Mouse (Mus musculus) hindbrain, embryonic 16.5 days (tissue): ENCODE measurements at regions not wholly inside any gene's neighbourhood (a gene's known extent, or its start where the extent isn't known, plus 50 kb on each side); places are given as distances from the start of the nearest gene placed in this dataset.
"Not testable (repeated sequence)": the region's sequence is repeated elsewhere in the genome, so short reads cannot be mapped to it uniquely, and the experiment has no call there.

Experiments used
- ATAC-seq: fragments of 200-750 bp; cut with Nextera tagmentation; 2 replicates; pipeline ENCODE4 v1.8.0; 2017; ENCODE audit warnings: moderate TSS enrichment, moderate library complexity
- H3K27ac ChIP-seq: fragments of 300-500 bp; sonication (generic); 2 replicates; pipeline ENCODE4 v1.5.1; 2014; ENCODE audit warnings: low read depth, mild to moderate bottlenecking, control low read depth, low read length, moderate library complexity
- H3K27me3 ChIP-seq: fragments of 300-500 bp; sonication (generic); replicated peaks from 2 replicates; pipeline ENCODE4 v1.6.1; 2014; ENCODE audit warnings: low read length; ENCODE audit not compliant: control insufficient read depth, insufficient read depth
- H3K36me3 ChIP-seq: fragments of 300-500 bp; sonication (generic); 2 replicates; pipeline ENCODE4 v1.6.1; 2014; ENCODE audit warnings: mild to moderate bottlenecking, low read length, moderate library complexity, mixed read lengths; ENCODE audit not compliant: control insufficient read depth, insufficient read depth
- H3K4me1 ChIP-seq: fragments of 300-500 bp; sonication (generic); 2 replicates; pipeline ENCODE4 v1.6.1; 2014; ENCODE audit warnings: low read depth, low read length; ENCODE audit not compliant: control insufficient read depth, insufficient read depth
- H3K4me2 ChIP-seq: fragments of 300-500 bp; sonication (generic); 2 replicates; pipeline ENCODE4 v1.6.1; 2014; ENCODE audit warnings: mild to moderate bottlenecking, low read length, control low read depth, moderate library complexity
- H3K4me3 ChIP-seq: fragments of 300-500 bp; sonication (generic); 2 replicates; pipeline ENCODE4 v1.5.1; 2014; ENCODE audit warnings: mild to moderate bottlenecking, low read length, control low read depth, moderate library complexity
- H3K9ac ChIP-seq: fragments of 300-500 bp; sonication (generic); 2 replicates; pipeline ENCODE4 v1.6.1; 2014; ENCODE audit warnings: low read depth, mild to moderate bottlenecking, control low read depth, low read length, moderate library complexity
- H3K9me3 ChIP-seq: fragments of 300-500 bp; sonication (generic); 2 replicates; pipeline ENCODE4 v1.6.1; 2014; ENCODE audit warnings: mild to moderate bottlenecking, low read length, moderate library complexity; ENCODE audit not compliant: control insufficient read depth
- WGBS: fragments of 180-500 bp; shearing (Covaris S2); extraction: QIAGEN DNeasy Blood & Tissue Kit; methylation state at CpG from one replicate; pipeline ENCODE4 v1.1.7; 2014; 5-methylcytosine and 5-hydroxymethylcytosine counted together

GRCm38 (mm10) chr10:11780302-11780701 lies 437.1 kb downstream of the Epm2a start:
- H3K4me3 ChIP-seq: no peak overlapping the region
- no peaks in the 10 kb centered on the region for H3K27me3 ChIP-seq
- 73% methylated on average over 2 of the region's 2 CpGs for WGBS
- no peak overlapping the region for H3K27ac ChIP-seq
- no peaks in the 10 kb centered on the region for H3K9me3 ChIP-seq
- ATAC-seq: no peak
- no peak overlapping the region for H3K4me2 ChIP-seq
- H3K9ac ChIP-seq: no peak overlapping the region
- H3K4me1 ChIP-seq: no peaks in the 10 kb centered on the region
- no peaks in the 10 kb centered on the region for H3K36me3 ChIP-seq

- no peak overlapping the region for H3K4me2 ChIP-seq
- no peak for ATAC-seq
- no peak overlapping the region for H3K4me3 ChIP-seq
- H3K9me3 ChIP-seq: no peaks in the 10 kb centered on the region
- no peak overlapping the region for H3K27ac ChIP-seq
- no peak overlapping the region for H3K9ac ChIP-seq
- no peaks in the 10 kb centered on the region for H3K27me3 ChIP-seq
- H3K4me1 ChIP-seq: no peaks in the 10 kb centered on the region
- no peaks in the 10 kb centered on the region for H3K36me3 ChIP-seq
These were observed 444.0 kb downstream of the Epm2a start for GRCm38 (mm10) chr10:11787240-11787639.

GRCm38 (mm10) chr10:11799510-11799909 lies 456.3 kb downstream of the Epm2a start:
- Histone ChIP-seq H3K36me3 (no peaks in the 10 kb centered on the region), H3K9ac (no peak overlapping the region), H3K27me3 (no peaks in the 10 kb centered on the region), H3K4me2 (no peak overlapping the region), H3K9me3 (no peaks in the 10 kb centered on the region), H3K27ac (no peak overlapping the region), H3K4me3 (no peak overlapping the region), H3K4me1 (no peaks in the 10 kb centered on the region)
- WGBS: 95% methylated on average over 3 of the region's 3 CpGs
- no peak for ATAC-seq

GRCm38 (mm10) chr10:11801372-11802230 lies 458.4 kb downstream of the Epm2a start:
- H3K4me3 ChIP-seq, H3K27me3 ChIP-seq, H3K9me3 ChIP-seq, H3K4me2 ChIP-seq, H3K27ac ChIP-seq, H3K9ac ChIP-seq, H3K36me3 ChIP-seq, H3K4me1 ChIP-seq, ATAC-seq: not testable (repeated sequence)
- 74% methylated on average over 13 of the region's 13 CpGs for WGBS

GRCm38 (mm10) chr10:11809255-11809654 lies 466.1 kb downstream of the Epm2a start:
- Histone ChIP-seq H3K27me3 (no peaks in the 10 kb centered on the region), H3K4me3 (no peak overlapping the region)
- no peak for ATAC-seq

GRCm38 (mm10) chr10:11822418-11822959 lies 479.3 kb downstream of the Epm2a start:
- 77% methylated on average over 3 of the region's 3 CpGs for WGBS
- no peaks in the 10 kb centered on the region for H3K36me3 ChIP-seq
- H3K4me3 ChIP-seq: no peak overlapping the region
- no peaks in the 10 kb centered on the region for H3K4me1 ChIP-seq
- no peak overlapping the region for H3K4me2 ChIP-seq
- peak; percentile 58; the same call in 1 of the 2 replicates for ATAC-seq
- no peaks in the 10 kb centered on the region for H3K9me3 ChIP-seq
- no peak overlapping the region for H3K9ac ChIP-seq
- H3K27ac ChIP-seq: no peak overlapping the region
- no peaks in the 10 kb centered on the region for H3K27me3 ChIP-seq

More at GRCm38 (mm10) chr10:11809255-11809654, 466.1 kb downstream of the Epm2a start:
- WGBS: 69% methylated on average over 3 of the region's 3 CpGs
- H3K27ac ChIP-seq: no peak overlapping the region
- H3K9ac ChIP-seq: no peak overlapping the region
- no peaks in the 10 kb centered on the region for H3K9me3 ChIP-seq
- H3K4me1 ChIP-seq: no peaks in the 10 kb centered on the region
- H3K36me3 ChIP-seq: no peaks in the 10 kb centered on the region
- H3K4me2 ChIP-seq: no peak overlapping the region

- H3K27me3 ChIP-seq: no peaks in the 10 kb centered on the region
- no peak for ATAC-seq
- H3K4me2 ChIP-seq: no peak overlapping the region
- H3K4me3 ChIP-seq: no peak overlapping the region
- H3K9ac ChIP-seq: no peak overlapping the region
- WGBS: 81% methylated on average over 5 of the region's 5 CpGs
- no peaks in the 10 kb centered on the region; the same call in 1 of the 2 replicates for H3K9me3 ChIP-seq
- H3K36me3 ChIP-seq: no peaks in the 10 kb centered on the region
- H3K4me1 ChIP-seq: no peaks in the 10 kb centered on the region
- H3K27ac ChIP-seq: no peak overlapping the region
These were observed 497.9 kb downstream of the Epm2a start for GRCm38 (mm10) chr10:11841094-11841493.

GRCm38 (mm10) chr10:11841494-11841893 lies 498.3 kb downstream of the Epm2a start:
- Histone ChIP-seq H3K4me1 (no peaks in the 10 kb centered on the region), H3K9ac (no peak overlapping the region), H3K27me3 (no peaks in the 10 kb centered on the region), H3K36me3 (no peaks in the 10 kb centered on the region), H3K27ac (no peak overlapping the region), H3K4me3 (no peak overlapping the region), H3K9me3 (no peaks in the 10 kb centered on the region; the same call in 1 of the 2 replicates), H3K4me2 (no peak overlapping the region)
- 88% methylated on average over 7 of the region's 7 CpGs for WGBS
- no peak for ATAC-seq

- Histone ChIP-seq H3K9me3 (no peaks in the 10 kb centered on the region; the same call in 1 of the 2 replicates), H3K36me3 (no peaks in the 10 kb centered on the region), H3K4me1 (no peaks in the 10 kb centered on the region), H3K4me2 (no peak overlapping the region), H3K27ac (no peak overlapping the region), H3K9ac (no peak overlapping the region), H3K27me3 (no peaks in the 10 kb centered on the region), H3K4me3 (no peak overlapping the region)
- ATAC-seq: no peak
- 35% methylated on average over 1 of the region's 1 CpGs for WGBS
These were observed 502.9 kb downstream of the Epm2a start for GRCm38 (mm10) chr10:11846141-11846540.
